Mouse (Mus musculus) lung, postnatal 0 days (tissue): ENCODE results near the gene Ppp1r21. TPM values are rescaled to one million over a fixed set of nuclear protein-coding genes. Genes with fewer than 3 reads are reported as not detected.

Experiments
- ATAC-seq: fragments of 200-750 bp; cut with Nextera tagmentation; 2 replicates; pipeline ENCODE4 v1.8.0; 2017; ENCODE audit warnings: moderate library complexity
- DNase-seq: peaks from one replicate; pipeline ENCODE4 v3.0.0-alpha.2; 2016; ENCODE audit warnings: low spot score
- H3K27ac ChIP-seq: fragments of 300-500 bp; sonication (generic); 2 replicates; pipeline ENCODE4 v1.5.1; 2014; ENCODE audit warnings: antibody characterized with exemption, mild to moderate bottlenecking, low read length, mixed read lengths
- H3K27me3 ChIP-seq: fragments of 300-500 bp; sonication (generic); replicated peaks from 2 replicates; pipeline ENCODE4 v1.6.1; 2014; ENCODE audit warnings: low read length, mixed read lengths; ENCODE audit not compliant: insufficient read depth
- H3K36me3 ChIP-seq: fragments of 300-500 bp; sonication (generic); 2 replicates; pipeline ENCODE4 v1.6.1; 2014; ENCODE audit warnings: low read length, mixed read lengths; ENCODE audit not compliant: insufficient read depth
- H3K4me1 ChIP-seq: fragments of 300-500 bp; sonication (generic); 2 replicates; pipeline ENCODE4 v1.6.1; 2014; ENCODE audit warnings: antibody characterized with exemption, low read depth, low read length, mixed read lengths; ENCODE audit not compliant: insufficient read depth
- H3K4me2 ChIP-seq: fragments of 300-500 bp; sonication (generic); replicated peaks from 2 replicates; pipeline ENCODE4 v1.6.1; 2014; ENCODE audit warnings: low read depth, mild to moderate bottlenecking, low read length, moderate library complexity, mixed read lengths
- H3K4me3 ChIP-seq: fragments of 300-500 bp; sonication (generic); 2 replicates; pipeline ENCODE4 v1.5.1; 2014; ENCODE audit warnings: low read depth, low read length
- H3K9ac ChIP-seq: fragments of 300-500 bp; sonication (generic); replicated peaks from 2 replicates; pipeline ENCODE4 v1.6.1; 2014; ENCODE audit warnings: low read depth, mild to moderate bottlenecking
- H3K9me3 ChIP-seq: fragments of 300-500 bp; sonication (generic); 2 replicates; pipeline ENCODE4 v1.6.1; 2016; ENCODE audit warnings: low read length, mixed read lengths
- CTCF ChIP-seq: IDR thresholded peaks from 2 replicates; pipeline ENCODE4 v1.5.1; 2016; ENCODE audit warnings: antibody characterized with exemption, mild to moderate bottlenecking
- EP300 ChIP-seq: IDR thresholded peaks from 2 replicates; pipeline ENCODE4 v1.6.1; 2016; ENCODE audit warnings: antibody characterized with exemption, mild to moderate bottlenecking, control low read depth
- WGBS: fragments of 180-500 bp; shearing (Covaris S2); extraction: QIAGEN DNeasy Blood & Tissue Kit; methylation state at CpG from one replicate; pipeline ENCODE4 v1.1.7; 2014; 5-methylcytosine and 5-hydroxymethylcytosine counted together
- polyA plus RNA-seq: library from polyadenylated mRNA; unstranded; fragments of >200 nt; fragmentation: Nextera tagmentation; extraction: Ambion mirVana; gene quantifications from 2 replicates; pipeline ENCODE4 v1.2.1, GENCODE M21; 2015

Ppp1r21 gene
- polyA plus RNA-seq, 1 experiment from 2014 or later, result 18.6 TPM

GRCm38 (mm10) chr17:88498090-88498682 lies 31.7 kb upstream of the Ppp1r21 start:
- Histone ChIP-seq H3K36me3 (no peaks in the 10 kb centered on the region), H3K4me2 (no peak overlapping the region), H3K9ac (no peak overlapping the region), H3K4me3 (no peak overlapping the region), H3K27me3 (no peaks in the 10 kb centered on the region), H3K27ac (no peak overlapping the region), H3K9me3 (no peaks in the 10 kb centered on the region), H3K4me1 (no peaks in the 10 kb centered on the region)
- TF ChIP-seq CTCF (no peak), EP300 (no peak)
- DNase-seq (no peak), ATAC-seq (0 out of 2 replicates have a peak, but pooled peaks have one; percentile 30)
- 90% methylated on average over 5 of the region's 5 CpGs for WGBS

GRCm38 (mm10) chr17:88504056-88504455 lies 25.9 kb upstream of the Ppp1r21 start:
- H3K4me1 ChIP-seq, result no peaks in the 10 kb centered on the region; the same call in 1 of the 2 replicates
- H3K36me3 ChIP-seq, result no peaks in the 10 kb centered on the region
- H3K4me2 ChIP-seq, result no peak overlapping the region
- H3K27ac ChIP-seq, result no peak overlapping the region
- no peak overlapping the region for H3K4me3 ChIP-seq
- H3K9me3 ChIP-seq, result no peaks in the 10 kb centered on the region
- ATAC-seq (no peak), DNase-seq (no peak)
- H3K9ac ChIP-seq, result no peak overlapping the region
- WGBS, result 70% methylated on average over 13 of the region's 13 CpGs
- TF ChIP-seq CTCF (no peak), EP300 (no peak)
- H3K27me3 ChIP-seq, result no peaks in the 10 kb centered on the region

DNA sequence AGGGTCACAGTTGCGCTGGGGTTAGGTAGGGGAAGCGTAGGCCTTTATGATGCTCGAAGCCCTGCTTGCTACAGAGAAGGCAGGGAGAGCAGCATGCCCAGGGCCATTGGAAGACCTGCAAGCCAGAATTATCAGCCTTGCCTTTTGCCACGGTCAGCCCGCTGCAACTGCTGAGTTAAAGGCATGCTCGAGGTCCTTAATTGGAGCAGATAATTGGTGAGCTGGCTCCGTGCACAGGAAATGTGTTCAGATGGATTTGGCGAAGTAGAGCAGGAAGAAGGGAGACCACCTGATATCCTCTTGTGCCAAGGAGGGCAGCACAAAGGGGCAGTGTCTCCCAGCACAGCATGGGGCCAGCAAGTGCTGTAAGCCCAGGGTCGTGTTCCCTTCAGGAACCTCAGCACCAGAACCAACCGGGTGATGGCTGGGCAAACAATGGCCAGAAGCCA lies 24.6 kb upstream of the Ppp1r21 start:
- H3K27ac ChIP-seq, result no peak overlapping the region
- TF ChIP-seq EP300, result no peak
- TF ChIP-seq CTCF, result no peak
- WGBS, result 30% methylated on average over 10 of the region's 10 CpGs
- no peaks in the 10 kb centered on the region; the same call in 1 of the 2 replicates for H3K4me1 ChIP-seq
- no peak overlapping the region for H3K9ac ChIP-seq
- no peak for ATAC-seq
- peak; percentile 11 for DNase-seq
- H3K4me3 ChIP-seq, result no peak overlapping the region
- no peaks in the 10 kb centered on the region for H3K36me3 ChIP-seq
- H3K27me3 ChIP-seq, result no peaks in the 10 kb centered on the region
- no peaks in the 10 kb centered on the region for H3K9me3 ChIP-seq
- H3K4me2 ChIP-seq, result no peak overlapping the region

- 86% methylated on average over 15 of the region's 15 CpGs for WGBS
- no peaks in the 10 kb centered on the region for H3K36me3 ChIP-seq
- H3K27me3 ChIP-seq, result no peaks in the 10 kb centered on the region
- H3K9ac ChIP-seq, result no peak overlapping the region
- H3K4me3 ChIP-seq, result no peak overlapping the region
- ATAC-seq (no peak), DNase-seq (no peak)
- H3K27ac ChIP-seq, result no peak overlapping the region
- no peaks in the 10 kb centered on the region; the same call in 1 of the 2 replicates for H3K4me1 ChIP-seq
- H3K4me2 ChIP-seq, result no peak overlapping the region
- no peaks in the 10 kb centered on the region for H3K9me3 ChIP-seq
- TF ChIP-seq EP300 (no peak), CTCF (no peak)
These were observed 24.0 kb upstream of the Ppp1r21 start for GRCm38 (mm10) chr17:88505941-88506340.

- DNase-seq (peak; percentile 40), ATAC-seq (no peak)
- 60% methylated on average over 10 of the region's 10 CpGs for WGBS
- Histone ChIP-seq H3K36me3 (no peaks in the 10 kb centered on the region), H3K4me1 (no peaks in the 10 kb centered on the region; the same call in 1 of the 2 replicates), H3K4me3 (no peak overlapping the region), H3K9me3 (no peaks in the 10 kb centered on the region), H3K27ac (no peak overlapping the region), H3K4me2 (no peak overlapping the region), H3K9ac (no peak overlapping the region), H3K27me3 (no peaks in the 10 kb centered on the region)
- no peak for TF ChIP-seq EP300
- no peak for TF ChIP-seq CTCF
These were observed 22.5 kb upstream of the Ppp1r21 start for GRCm38 (mm10) chr17:88507376-88507775.

GRCm38 (mm10) chr17:88508846-88509508 lies 20.9 kb upstream of the Ppp1r21 start:
- ATAC-seq (peak; percentile 92), DNase-seq (peak; percentile 96)
- Histone ChIP-seq H3K9me3 (no peaks in the 10 kb centered on the region), H3K27me3 (no peaks in the 10 kb centered on the region), H3K27ac (peak overlapping the region; percentile 80), H3K4me2 (peak overlapping the region; percentile 53), H3K9ac (peak overlapping the region; percentile 19; the same call in 1 of the 2 replicates), H3K36me3 (no peaks in the 10 kb centered on the region), H3K4me3 (peak overlapping the region; percentile 15; the same call in 1 of the 2 replicates), H3K4me1 (no peaks in the 10 kb centered on the region; the same call in 1 of the 2 replicates)
- WGBS, result 28% methylated on average over 12 of the region's 12 CpGs
- TF ChIP-seq EP300 (peak; percentile 85), CTCF (no peak)
